Mouse (Mus musculus) lung, postnatal 4 days (tissue): ENCODE measurements around the gene Dram1.

Experiments
- DNase-seq, 2 experiments: peaks; one replicate each; pipeline ENCODE4 v3.0.0; 2021

Gene Dram1

DNA sequence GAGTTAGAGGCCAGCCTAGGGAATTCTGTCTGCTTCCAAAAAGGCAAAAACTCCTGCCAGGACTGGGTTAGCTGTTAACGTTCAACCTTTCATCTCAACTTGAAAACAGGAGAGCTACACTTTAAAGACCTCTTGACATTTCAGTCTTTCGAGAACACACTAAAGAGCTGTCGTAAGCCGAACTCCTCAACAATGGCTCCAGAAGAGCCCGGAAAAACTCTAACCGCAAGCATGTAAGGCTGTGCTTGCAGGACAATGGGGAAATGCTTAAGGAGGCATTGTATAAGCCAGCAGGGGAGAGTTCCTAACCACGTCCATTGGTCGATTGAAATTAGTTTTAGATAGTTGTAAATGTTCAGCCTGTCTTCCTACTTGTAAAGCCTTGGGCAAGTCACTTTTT is 29.1 kb downstream of the Dram1 start:
- peak; percentile 54 to 62 for DNase-seq

GRCm38 (mm10) chr10:88346454-88347245 is 32.2 kb downstream of the Dram1 start:
- DNase-seq: no peak

DNA sequence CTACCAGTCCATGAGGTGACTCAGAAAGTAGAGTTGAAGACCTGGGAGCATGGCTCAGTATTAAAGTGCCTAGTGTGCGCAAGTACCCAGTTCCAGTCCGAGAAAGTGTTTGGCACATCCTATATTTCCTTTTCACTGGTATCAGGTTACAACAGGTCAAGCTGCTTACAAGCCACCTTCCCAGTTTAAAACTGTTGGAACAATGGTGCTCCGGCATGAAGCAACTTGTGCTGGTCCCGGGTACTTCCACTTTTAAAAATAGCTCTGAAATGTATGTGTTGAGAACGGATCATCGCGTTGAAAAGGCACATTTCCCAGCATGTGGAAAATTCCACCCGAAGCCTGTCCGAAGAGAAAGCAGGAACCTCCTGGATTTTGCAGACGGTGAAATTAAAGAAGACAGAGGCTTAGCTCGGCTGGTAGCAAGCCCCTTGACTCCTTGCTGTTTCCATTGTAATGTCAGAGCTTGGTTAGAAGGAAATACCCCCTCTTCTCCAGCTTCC is 32.9 kb downstream of the Dram1 start:
- DNase-seq: no peak

- no peak for DNase-seq
Observed at GRCm38 (mm10) chr10:88341368-88341767, 37.5 kb downstream of the Dram1 start.

DNA sequence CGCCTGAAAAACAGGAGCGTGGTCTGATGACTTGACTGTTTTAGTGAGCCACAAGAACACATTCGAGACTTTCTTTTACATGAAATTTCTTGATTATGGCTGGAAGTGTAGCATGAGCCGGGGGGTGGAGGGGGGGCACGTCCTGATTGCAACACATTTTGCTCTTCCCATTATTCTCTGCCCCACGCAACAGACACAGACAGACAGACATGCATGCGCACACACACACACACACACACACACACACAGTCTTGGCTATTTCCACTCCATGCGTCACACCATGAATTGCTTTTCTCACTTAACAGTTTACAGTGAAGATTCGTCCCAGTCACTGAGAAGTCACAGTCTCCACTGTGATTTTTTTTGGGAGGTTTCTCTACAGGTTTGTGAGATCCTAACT is 38.2 kb downstream of the Dram1 start:
- DNase-seq: no peak

- DNase-seq: no peak
Observed at GRCm38 (mm10) chr10:88330695-88331094, 48.2 kb downstream of the Dram1 start.

DNA sequence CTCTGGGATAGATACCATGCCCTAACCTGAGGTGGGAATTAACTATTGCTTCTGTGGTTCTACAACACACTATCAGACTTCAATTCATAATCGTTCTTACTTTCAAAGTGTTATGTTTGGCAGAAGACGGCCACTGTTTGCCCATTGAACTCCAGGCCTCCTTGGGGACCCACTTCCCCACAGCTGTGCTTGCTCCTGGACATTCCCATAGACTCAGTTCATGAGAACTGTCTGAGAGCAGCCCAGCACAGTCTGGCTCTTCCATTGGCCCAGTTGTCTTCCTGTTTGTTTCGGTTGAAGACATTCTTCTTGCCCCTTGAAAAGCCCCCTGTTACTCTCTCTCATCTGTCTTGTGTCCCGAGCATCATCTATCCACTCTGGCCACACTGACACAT is 50.8 kb downstream of the Dram1 start:
- DNase-seq: no peak

GRCm38 (mm10) chr10:88327160-88328055 is 51.5 kb downstream of the Dram1 start:
- DNase-seq: peak in 1 of 2 experiments; percentile 80

GRCm38 (mm10) chr10:88321739-88322138 is 57.1 kb downstream of the Dram1 start:
- no peak for DNase-seq

GRCm38 (mm10) chr10:88320714-88321416 is 58.0 kb downstream of the Dram1 start:
- peak in 1 of 2 experiments; percentile 63 for DNase-seq

- DNase-seq: no peak
Observed at GRCm38 (mm10) chr10:88318179-88318578, 60.7 kb downstream of the Dram1 start.

GRCm38 (mm10) chr10:88317151-88317550 is 61.7 kb downstream of the Dram1 start:
- DNase-seq: no peak

DNA sequence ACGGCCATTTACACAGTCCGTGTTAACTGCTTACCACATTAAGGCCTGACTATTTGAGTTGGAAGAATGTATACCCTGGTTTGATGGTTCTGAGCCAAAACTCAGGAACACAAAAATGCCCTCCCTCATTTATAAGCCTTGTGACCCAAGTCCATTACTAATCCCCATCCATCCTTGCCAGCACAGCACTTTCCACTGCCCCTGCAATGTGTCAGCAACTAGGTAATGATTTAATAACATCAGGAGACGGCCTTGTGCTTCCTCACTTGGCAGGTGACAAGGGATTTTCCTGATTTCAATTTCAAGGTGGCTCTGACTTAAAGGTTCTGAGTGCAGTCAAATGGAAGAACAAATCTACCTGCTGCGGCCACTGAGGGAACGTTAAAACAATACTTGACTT is 64.0 kb downstream of the Dram1 start:
- no peak for DNase-seq

GRCm38 (mm10) chr10:88309851-88310250 is 69.0 kb downstream of the Dram1 start:
- DNase-seq: no peak

- DNase-seq: no peak
Observed at GRCm38 (mm10) chr10:88306235-88306634, 72.6 kb downstream of the Dram1 start.

- DNase-seq: peak; percentile 80 to 87
Observed at GRCm38 (mm10) chr10:88304302-88304701, 74.6 kb downstream of the Dram1 start.

DNA sequence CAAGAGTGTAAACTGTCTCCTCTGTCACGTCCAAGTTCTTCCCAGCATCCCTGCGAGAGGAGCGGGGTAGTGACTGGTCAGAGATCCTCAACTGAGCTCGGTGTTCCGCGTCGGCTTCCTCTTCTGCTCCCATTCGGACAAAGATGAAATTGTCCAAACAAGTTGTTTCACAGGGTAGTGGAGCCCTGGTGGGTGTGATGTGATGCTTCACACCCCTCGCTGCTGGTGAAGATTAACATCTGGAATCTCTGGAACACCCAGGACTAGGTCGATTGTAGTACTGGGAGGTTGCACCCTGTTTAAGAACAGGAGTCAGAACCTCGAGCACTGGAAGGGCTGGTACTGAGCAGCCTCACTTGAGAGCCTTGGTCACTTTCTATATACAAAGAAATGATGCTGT is 75.8 kb downstream of the Dram1 start:
- DNase-seq: peak; percentile 26 to 59

DNA sequence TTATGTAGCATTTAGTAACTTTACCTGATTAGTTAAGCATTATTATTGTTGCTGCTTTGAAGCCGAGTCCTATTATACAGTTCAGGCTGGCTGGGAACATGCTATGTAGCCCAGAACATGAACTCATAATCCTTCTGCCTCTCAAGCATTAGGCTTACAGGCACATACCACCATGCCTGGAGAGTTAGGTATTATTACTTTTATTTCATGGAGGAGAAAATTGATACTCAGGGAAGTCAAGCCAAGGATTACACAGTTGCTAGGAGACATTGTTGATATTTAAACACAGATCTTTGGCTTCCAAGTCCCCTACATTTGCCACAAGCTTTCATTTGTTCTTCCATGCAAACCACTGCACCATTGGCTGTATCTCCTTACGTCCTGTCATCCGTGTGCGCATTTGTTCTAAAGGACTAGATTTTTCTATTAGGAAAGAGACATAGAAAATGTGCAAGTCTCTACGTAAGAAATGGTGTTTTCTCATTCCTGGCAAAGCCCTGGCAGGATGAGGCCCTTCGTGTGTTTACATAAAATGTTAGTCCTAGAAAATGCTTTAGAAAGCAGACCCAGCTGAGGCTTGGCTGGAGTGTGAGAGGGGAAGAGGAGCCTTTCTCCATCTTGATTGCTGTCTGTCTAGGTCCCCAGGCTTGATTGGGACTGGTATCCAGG is 76.9 kb downstream of the Dram1 start:
- DNase-seq: no peak

- DNase-seq: peak; percentile 23 to 59
Observed at GRCm38 (mm10) chr10:88296991-88297390, 81.9 kb downstream of the Dram1 start.

DNA sequence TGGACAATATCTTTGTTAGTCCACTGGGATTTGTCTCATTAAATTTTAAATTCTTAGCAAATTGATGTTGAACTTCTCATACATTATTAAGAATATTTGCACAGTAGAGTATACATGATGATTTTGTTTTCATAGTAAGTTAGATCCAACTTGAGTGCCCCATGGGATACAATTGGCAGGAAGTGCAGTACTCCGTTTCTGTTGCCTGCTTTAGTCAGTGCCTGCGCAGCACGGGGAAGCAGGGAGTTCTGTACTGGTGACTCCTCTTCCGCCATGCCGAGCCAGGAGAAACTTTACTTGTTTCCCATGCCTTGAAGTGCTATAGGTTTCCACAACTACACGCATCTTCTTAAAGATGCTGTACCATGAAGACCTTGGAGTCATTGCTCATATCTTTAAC is 83.8 kb downstream of the Dram1 start:
- no peak for DNase-seq

GRCm38 (mm10) chr10:88288061-88288460 is 90.8 kb downstream of the Dram1 start:
- no peak for DNase-seq

DNA sequence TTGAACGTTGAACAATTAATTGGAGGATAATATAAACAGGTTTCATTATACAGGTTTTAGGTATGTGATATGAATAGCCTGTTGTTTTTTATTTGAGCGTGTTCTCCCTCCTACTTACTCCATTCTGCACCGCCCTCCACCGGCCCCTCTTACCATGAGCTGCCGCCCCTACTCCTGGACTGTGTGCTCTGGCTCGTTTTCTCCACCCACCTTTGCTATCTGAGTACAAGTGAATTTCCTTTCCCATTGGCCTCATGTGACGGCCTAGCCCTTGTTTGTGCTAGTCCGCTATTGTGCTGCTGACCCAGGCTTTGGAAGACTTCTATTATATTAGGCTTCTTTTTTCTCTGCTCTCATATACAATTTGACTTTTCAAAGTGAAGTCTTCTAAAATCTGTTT is 91.6 kb downstream of the Dram1 start:
- DNase-seq: no peak
